Mouse (Mus musculus) C2C12 (cell line): ENCODE data around the gene Ubtf. TPM values are rescaled to one million over a fixed set of nuclear protein-coding genes. Genes with fewer than 3 reads are reported as not detected.
"Not testable (repeated sequence)": the region's sequence is repeated elsewhere in the genome, so short reads cannot be mapped to it uniquely, and the experiment has no call there.

ENCODE experiments used
- H3K27me3 ChIP-seq: one replicate; pipeline ENCODE4 v1.6.1; 2011; ENCODE audit not compliant: control insufficient read depth, insufficient read depth, insufficient read length
- H3K36me3 ChIP-seq: one replicate; pipeline ENCODE4 v1.6.1; 2011; ENCODE audit not compliant: control insufficient read depth, insufficient read depth
- H3K4me3 ChIP-seq: one replicate; pipeline ENCODE4 v1.5.1; 2011; ENCODE audit warnings: mild to moderate bottlenecking, control low read depth; ENCODE audit not compliant: poor library complexity, insufficient read depth, severe bottlenecking
- H3K79me2 ChIP-seq: one replicate; pipeline ENCODE4 v1.6.1; 2011; ENCODE audit not compliant: control insufficient read depth, insufficient read depth
- H3K79me3 ChIP-seq: one replicate; pipeline ENCODE4 v1.6.1; 2011; ENCODE audit warnings: low read depth, control low read depth
- H3ac ChIP-seq: one replicate; pipeline ENCODE3; 2011; ENCODE audit warnings: low read depth; ENCODE audit not compliant: control insufficient read depth, insufficient read length
- CEBPB ChIP-seq: IDR thresholded peaks from one replicate; pipeline ENCODE4 v1.6.1; 2011; ENCODE audit warnings: low read depth, mild to moderate bottlenecking, control low read depth, moderate library complexity
- CTCF ChIP-seq: IDR thresholded peaks from one replicate; pipeline ENCODE4 v1.5.1; 2011; ENCODE audit not compliant: control insufficient read depth, insufficient read depth, insufficient read length
- FOSL1 ChIP-seq: IDR thresholded peaks from one replicate; pipeline ENCODE4 v1.8.0; 2011; ENCODE audit warnings: mild to moderate bottlenecking, low read length; ENCODE audit not compliant: poor library complexity, insufficient read depth, severe bottlenecking
- MAX ChIP-seq: IDR thresholded peaks from one replicate; pipeline ENCODE4 v1.6.1; 2011; ENCODE audit warnings: mild to moderate bottlenecking, control low read depth
- MYOD1 ChIP-seq: IDR thresholded peaks from one replicate; pipeline ENCODE4 v1.6.1; 2011; ENCODE audit warnings: low read depth; ENCODE audit not compliant: control insufficient read depth, insufficient read length
- MYOG ChIP-seq: IDR thresholded peaks from one replicate; pipeline ENCODE4 v1.6.1; 2011; ENCODE audit not compliant: control insufficient read depth, insufficient read length; ENCODE audit errors: extremely low read depth
- USF1 ChIP-seq: IDR thresholded peaks from one replicate; pipeline ENCODE4 v1.6.1; 2011; ENCODE audit warnings: low read depth, mild to moderate bottlenecking, control low read depth, moderate library complexity
- long read RNA-seq, 2 experiments: library from polyadenylated mRNA; unstranded; transcript quantifications; one replicate each; pipeline ENCODE4 v2.0.0; 2019 to 2020
- polyA plus RNA-seq: library from polyadenylated mRNA; unstranded; fragments of >200 nt; fragmentation: generic; extraction: Trizol; gene quantifications from one replicate; pipeline ENCODE4 v1.2.1, GENCODE M21; 2012; ENCODE audit warnings: missing spikeins

Ubtf gene
- 70.2 TPM for polyA plus RNA-seq
- long read RNA-seq, experiment 1, full-length matches to known transcripts: 13 of 45 reads
- long read RNA-seq, experiment 1, partial matches to known transcripts: 16 of 45 reads
- long read RNA-seq, experiment 1, other reads (novel, unspliced or antisense): 16 of 45 reads
- long read RNA-seq, experiment 2, full-length matches to known transcripts: 547 of 638 reads
- long read RNA-seq, experiment 2, partial matches to known transcripts: 36 of 638 reads
- long read RNA-seq, experiment 2, other reads (novel, unspliced or antisense): 55 of 638 reads

DNA sequence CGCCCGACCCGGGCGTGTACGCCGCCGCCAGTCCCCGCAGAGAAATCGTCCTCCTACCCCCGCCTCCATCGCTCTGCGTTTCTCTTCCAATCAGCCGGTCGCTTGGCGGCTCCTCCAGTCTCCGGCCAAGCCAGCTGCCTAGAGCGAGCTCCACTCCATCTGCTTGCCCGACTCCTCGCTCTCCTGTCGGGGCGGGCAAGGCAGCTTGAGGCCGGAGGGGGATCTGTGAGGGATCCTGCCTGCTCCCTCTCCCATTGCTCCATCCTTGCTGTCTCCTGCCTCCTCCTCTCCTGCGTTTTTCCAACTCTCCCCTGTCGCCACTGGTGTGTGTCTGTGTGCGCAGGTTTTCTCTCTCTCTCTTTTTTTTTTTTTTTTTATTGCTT, at the start of gene Ubtf:
Gene Ubtf (minus strand): TSS at position 333 of the 383 bp plus-strand sequence.
- Histone ChIP-seq H3K79me3 (peaks cover 24% of the 10 kb centered on the region), H3K79me2 (peaks cover 46% of the 10 kb centered on the region), H3K27me3 (peaks cover 6% of the 10 kb centered on the region), H3K36me3 (peaks cover 14% of the 10 kb centered on the region), H3K4me3 (peak within 1 kb of the TSS; percentile 78), H3ac (peak within 1 kb of the TSS; percentile 94)
- no peak for TF ChIP-seq CTCF
- TF ChIP-seq USF1: no peak

- Histone ChIP-seq H3K79me2 (no peaks in the 10 kb centered on the region), H3K79me3 (no peaks in the 10 kb centered on the region), H3ac (no peak overlapping the region), H3K27me3 (peaks cover 76% of the 10 kb centered on the region), H3K36me3 (no peaks in the 10 kb centered on the region), H3K4me3 (no peak overlapping the region)
- TF ChIP-seq MAX (no peak), MYOG (no peak), FOSL1 (no peak), USF1 (no peak), CTCF (no peak), MYOD1 (no peak), CEBPB (no peak)
Measured at GRCm38 (mm10) chr11:102369263-102369662, 49.7 kb upstream of the Ubtf start.

DNA sequence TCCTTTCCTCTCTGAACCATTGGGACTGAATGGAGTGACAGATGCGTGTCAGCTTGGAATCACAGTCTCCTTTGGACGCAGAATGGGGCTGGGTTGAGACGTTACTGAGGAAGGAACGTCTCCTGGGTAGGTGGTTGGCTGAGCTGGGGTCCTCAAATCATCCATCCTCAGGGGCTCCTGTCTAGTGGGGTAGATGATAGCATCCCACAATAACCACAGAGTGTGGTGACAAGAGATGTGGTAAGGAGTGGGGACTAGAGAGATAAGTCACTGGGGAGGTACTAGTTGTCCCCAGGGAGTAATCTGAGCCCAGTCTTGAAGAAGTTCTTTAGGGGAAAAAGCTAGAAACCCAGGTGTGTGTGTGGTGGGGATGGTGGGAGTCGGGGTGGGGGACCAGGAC, 48.8 kb upstream of the Ubtf start:
- H3K36me3 ChIP-seq: no peaks in the 10 kb centered on the region
- H3K27me3 ChIP-seq: peaks cover 83% of the 10 kb centered on the region
- H3K79me3 ChIP-seq: no peaks in the 10 kb centered on the region
- TF ChIP-seq CTCF (no peak), MAX (no peak), MYOG (no peak), USF1 (no peak), FOSL1 (no peak), MYOD1 (no peak), CEBPB (no peak)
- H3ac ChIP-seq: no peak overlapping the region
- H3K79me2 ChIP-seq: no peaks in the 10 kb centered on the region
- H3K4me3 ChIP-seq: no peak overlapping the region

- H3K27me3 ChIP-seq: peaks cover 84% of the 10 kb centered on the region
- H3K79me3 ChIP-seq: no peaks in the 10 kb centered on the region
- no peak for TF ChIP-seq CEBPB
- no peak for TF ChIP-seq MAX
- TF ChIP-seq MYOG: no peak
- no peak for TF ChIP-seq FOSL1
- TF ChIP-seq CTCF: no peak
- TF ChIP-seq MYOD1: no peak
- no peak for TF ChIP-seq USF1
- H3K79me2 ChIP-seq: no peaks in the 10 kb centered on the region
- H3ac ChIP-seq: no peak overlapping the region
- no peaks in the 10 kb centered on the region for H3K36me3 ChIP-seq
- no peak overlapping the region for H3K4me3 ChIP-seq
Measured at GRCm38 (mm10) chr11:102367504-102368280, 48.1 kb upstream of the Ubtf start.

GRCm38 (mm10) chr11:102366103-102366502, 46.6 kb upstream of the Ubtf start, which contains the start of gene Slc4a1:
Slc4a1 (minus strand) TSS chr11:102366203.
- H3K79me3 ChIP-seq, H3K79me2 ChIP-seq, H3K36me3 ChIP-seq, H3ac ChIP-seq, H3K4me3 ChIP-seq: not testable (repeated sequence)
- peaks cover 89% of the 10 kb centered on the region for H3K27me3 ChIP-seq

DNA sequence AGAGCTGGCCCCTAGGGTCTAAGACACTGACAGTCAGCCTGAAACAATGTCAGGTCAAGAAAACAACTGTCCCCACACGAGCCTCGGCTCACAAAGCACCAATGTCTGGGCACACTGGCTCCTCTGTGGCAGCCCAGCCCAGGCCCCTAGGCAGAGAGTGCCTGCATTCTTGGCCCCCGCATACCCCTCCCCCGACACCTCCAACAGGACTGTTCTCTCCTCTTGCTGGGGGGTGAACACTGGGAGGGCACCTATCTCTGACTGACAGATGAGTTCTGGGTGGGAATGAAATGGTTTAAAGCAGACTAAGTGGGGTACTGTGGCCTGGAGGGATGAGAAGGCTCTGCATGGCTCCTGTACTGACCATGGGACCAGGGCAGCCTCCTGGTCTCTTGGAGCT, 46.2 kb upstream of the Ubtf start:
- no peaks in the 10 kb centered on the region for H3K79me2 ChIP-seq

More for the DNA sequence above, 46.2 kb upstream of the Ubtf start:
- Histone ChIP-seq H3K27me3 (peaks cover 89% of the 10 kb centered on the region), H3K36me3 (no peaks in the 10 kb centered on the region), H3ac (no peak overlapping the region), H3K79me3 (no peaks in the 10 kb centered on the region), H3K4me3 (no peak overlapping the region)
- no peak for TF ChIP-seq MAX
- TF ChIP-seq FOSL1: no peak
- no peak for TF ChIP-seq MYOD1
